Mouse (Mus musculus) hindbrain, embryonic 15.5 days (tissue): ENCODE measurements at regions not wholly inside any gene's neighbourhood (a gene's known extent, or its start where the extent isn't known, plus 50 kb on each side); places are given as distances from the start of the nearest gene placed in this dataset.

Source experiments
- ATAC-seq: fragments of 200-750 bp; cut with Nextera tagmentation; 2 replicates; pipeline ENCODE4 v1.8.0; 2017; ENCODE audit warnings: low read depth, moderate number of reproducible peaks, moderate TSS enrichment; ENCODE audit not compliant: low FRiP score
- H3K27ac ChIP-seq: fragments of 300-500 bp; sonication (generic); replicated peaks from 2 replicates; pipeline ENCODE4 v1.5.1; 2015; ENCODE audit warnings: mild to moderate bottlenecking, inconsistent platforms
- H3K27me3 ChIP-seq: fragments of 300-500 bp; sonication (generic); 2 replicates; pipeline ENCODE4 v1.6.1; 2015; ENCODE audit warnings: control low read depth, inconsistent platforms
- H3K36me3 ChIP-seq: fragments of 300-500 bp; sonication (generic); 2 replicates; pipeline ENCODE4 v1.6.1; 2015; ENCODE audit warnings: control low read depth, inconsistent platforms
- H3K4me1 ChIP-seq: fragments of 300-500 bp; sonication (generic); replicated peaks from 2 replicates; pipeline ENCODE4 v1.6.1; 2015; ENCODE audit warnings: control low read depth, inconsistent platforms
- H3K4me2 ChIP-seq: fragments of 300-500 bp; sonication (generic); 2 replicates; pipeline ENCODE4 v1.6.1; 2015; ENCODE audit warnings: moderate library complexity, mild to moderate bottlenecking, inconsistent platforms
- H3K4me3 ChIP-seq: fragments of 300-500 bp; sonication (generic); 2 replicates; pipeline ENCODE4 v1.5.1; 2015; ENCODE audit warnings: mild to moderate bottlenecking, inconsistent platforms
- H3K9ac ChIP-seq: fragments of 300-500 bp; sonication (generic); 2 replicates; pipeline ENCODE4 v1.6.1; 2015; ENCODE audit warnings: inconsistent platforms
- H3K9me3 ChIP-seq: fragments of 300-500 bp; sonication (generic); 2 replicates; pipeline ENCODE4 v1.6.1; 2016; ENCODE audit warnings: control low read depth, inconsistent platforms
- WGBS: fragments of 180-500 bp; shearing (Covaris S2); methylation state at CpG from one replicate; pipeline ENCODE4 v1.1.7; 2015; 5-methylcytosine and 5-hydroxymethylcytosine counted together

- 77% methylated on average over 1 of the region's 1 CpGs for WGBS
- no peaks in the 10 kb centered on the region for H3K9me3 ChIP-seq
- H3K27ac ChIP-seq: no peak overlapping the region
- no peak overlapping the region for H3K4me2 ChIP-seq
- ATAC-seq: no peak
- H3K9ac ChIP-seq: no peak overlapping the region
- no peaks in the 10 kb centered on the region for H3K36me3 ChIP-seq
- H3K27me3 ChIP-seq: no peaks in the 10 kb centered on the region
- H3K4me3 ChIP-seq: no peak overlapping the region
- H3K4me1 ChIP-seq: no peaks in the 10 kb centered on the region
These were observed 77.0 kb upstream of the Klf12 start for GRCm38 (mm10) chr14:100361346-100362029.

GRCm38 (mm10) chr14:100359881-100360280, 75.4 kb upstream of the Klf12 start:
- Histone ChIP-seq H3K27me3 (no peaks in the 10 kb centered on the region), H3K36me3 (no peaks in the 10 kb centered on the region), H3K27ac (no peak overlapping the region), H3K4me3 (no peak overlapping the region), H3K9me3 (no peaks in the 10 kb centered on the region), H3K4me2 (no peak overlapping the region), H3K9ac (no peak overlapping the region), H3K4me1 (no peaks in the 10 kb centered on the region)
- 72% methylated on average over 3 of the region's 3 CpGs for WGBS
- ATAC-seq: no peak

- Histone ChIP-seq H3K4me2 (no peak overlapping the region), H3K36me3 (no peaks in the 10 kb centered on the region), H3K27ac (no peak overlapping the region), H3K4me1 (no peaks in the 10 kb centered on the region), H3K9me3 (no peaks in the 10 kb centered on the region), H3K9ac (no peak overlapping the region), H3K4me3 (no peak overlapping the region), H3K27me3 (no peaks in the 10 kb centered on the region)
- 84% methylated on average over 4 of the region's 4 CpGs for WGBS
- ATAC-seq: no peak
These were observed 72.7 kb upstream of the Klf12 start for GRCm38 (mm10) chr14:100357131-100357530.

GRCm38 (mm10) chr14:100353508-100353907, 69.0 kb upstream of the Klf12 start:
- no peaks in the 10 kb centered on the region for H3K4me1 ChIP-seq
- 77% methylated on average over 4 of the region's 4 CpGs for WGBS
- no peak for ATAC-seq

GRCm38 (mm10) chr14:100352961-100353452, 68.5 kb upstream of the Klf12 start:
- H3K9me3 ChIP-seq: no peaks in the 10 kb centered on the region
- ATAC-seq: no peak
- no peak overlapping the region for H3K4me2 ChIP-seq
- no peaks in the 10 kb centered on the region for H3K27me3 ChIP-seq
- no peak overlapping the region for H3K27ac ChIP-seq
- no peak overlapping the region for H3K4me3 ChIP-seq
- no peaks in the 10 kb centered on the region for H3K36me3 ChIP-seq
- no peaks in the 10 kb centered on the region for H3K4me1 ChIP-seq
- WGBS: 47% methylated on average over 4 of the region's 4 CpGs
- H3K9ac ChIP-seq: no peak overlapping the region

More at GRCm38 (mm10) chr14:100353508-100353907, 69.0 kb upstream of the Klf12 start:
- Histone ChIP-seq H3K27ac (no peak overlapping the region), H3K4me2 (no peak overlapping the region), H3K9me3 (no peaks in the 10 kb centered on the region), H3K9ac (no peak overlapping the region), H3K36me3 (no peaks in the 10 kb centered on the region), H3K27me3 (no peaks in the 10 kb centered on the region), H3K4me3 (no peak overlapping the region)

GRCm38 (mm10) chr14:100351004-100351403, 66.5 kb upstream of the Klf12 start:
- no peaks in the 10 kb centered on the region for H3K9me3 ChIP-seq
- H3K4me3 ChIP-seq: no peak overlapping the region
- no peak overlapping the region for H3K27ac ChIP-seq
- H3K4me1 ChIP-seq: no peaks in the 10 kb centered on the region
- no peak for ATAC-seq
- 92% methylated on average over 7 of the region's 7 CpGs for WGBS
- H3K36me3 ChIP-seq: no peaks in the 10 kb centered on the region
- H3K4me2 ChIP-seq: no peak overlapping the region
- no peak overlapping the region for H3K9ac ChIP-seq
- H3K27me3 ChIP-seq: no peaks in the 10 kb centered on the region

- WGBS: 83% methylated on average over 9 of the region's 9 CpGs
These were observed 65.7 kb upstream of the Klf12 start for GRCm38 (mm10) chr14:100350021-100350790.

GRCm38 (mm10) chr14:100348336-100349164, 64.1 kb upstream of the Klf12 start:
- Histone ChIP-seq H3K9me3 (no peaks in the 10 kb centered on the region), H3K27me3 (no peaks in the 10 kb centered on the region), H3K9ac (no peak overlapping the region), H3K4me1 (no peaks in the 10 kb centered on the region), H3K4me2 (no peak overlapping the region), H3K36me3 (no peaks in the 10 kb centered on the region), H3K27ac (no peak overlapping the region), H3K4me3 (no peak overlapping the region)
- WGBS: 89% methylated on average over 4 of the region's 4 CpGs
- no peak for ATAC-seq

More at GRCm38 (mm10) chr14:100350021-100350790, 65.7 kb upstream of the Klf12 start:
- H3K9me3 ChIP-seq: no peaks in the 10 kb centered on the region
- no peak overlapping the region for H3K4me3 ChIP-seq
- no peak for ATAC-seq
- no peak overlapping the region for H3K4me2 ChIP-seq
- no peaks in the 10 kb centered on the region for H3K36me3 ChIP-seq
- H3K4me1 ChIP-seq: no peaks in the 10 kb centered on the region
- no peak overlapping the region for H3K9ac ChIP-seq
- H3K27ac ChIP-seq: no peak overlapping the region
- H3K27me3 ChIP-seq: no peaks in the 10 kb centered on the region

GRCm38 (mm10) chr14:100336926-100337325, 52.4 kb upstream of the Klf12 start:
- ATAC-seq: no peak
- 77% methylated on average over 4 of the region's 4 CpGs for WGBS
- H3K9ac ChIP-seq: no peak overlapping the region
- H3K4me3 ChIP-seq: no peak overlapping the region
- H3K27ac ChIP-seq: no peak overlapping the region
- H3K4me1 ChIP-seq: no peaks in the 10 kb centered on the region
- no peaks in the 10 kb centered on the region for H3K27me3 ChIP-seq
- H3K36me3 ChIP-seq: no peaks in the 10 kb centered on the region
- no peak overlapping the region for H3K4me2 ChIP-seq
- H3K9me3 ChIP-seq: no peaks in the 10 kb centered on the region
